Mouse (Mus musculus) neural tube, embryonic 11.5 days (tissue): ENCODE data around the gene Babam2. TPM values are rescaled to one million over a fixed set of nuclear protein-coding genes. Genes with fewer than 3 reads are reported as not detected.

ENCODE experiments used
- ATAC-seq: fragments of 200-750 bp; cut with Nextera tagmentation; 2 replicates; pipeline ENCODE4 v1.8.0; 2017; ENCODE audit warnings: moderate number of reproducible peaks, mild to moderate bottlenecking, moderate TSS enrichment, moderate library complexity; ENCODE audit not compliant: insufficient read depth, low FRiP score, low TSS enrichment
- DNase-seq: peaks from one replicate; pipeline ENCODE4 v3.0.0-alpha.2; 2015; ENCODE audit warnings: low spot score
- H3K27ac ChIP-seq: fragments of 300-500 bp; sonication (generic); 2 replicates; pipeline ENCODE4 v1.5.1; 2014; ENCODE audit warnings: low read depth, mild to moderate bottlenecking, low read length
- H3K27me3 ChIP-seq: fragments of 300-500 bp; sonication (generic); 2 replicates; pipeline ENCODE4 v1.6.1; 2014; ENCODE audit warnings: mild to moderate bottlenecking, low read length, mixed read lengths; ENCODE audit not compliant: control insufficient read depth, insufficient read depth
- H3K36me3 ChIP-seq: fragments of 300-500 bp; sonication (generic); 2 replicates; pipeline ENCODE4 v1.6.1; 2014; ENCODE audit warnings: mild to moderate bottlenecking, low read length, moderate library complexity, mixed read lengths; ENCODE audit not compliant: control insufficient read depth, insufficient read depth
- H3K4me1 ChIP-seq: fragments of 300-500 bp; sonication (generic); 2 replicates; pipeline ENCODE4 v1.6.1; 2014; ENCODE audit warnings: low read length, mixed read lengths; ENCODE audit not compliant: control insufficient read depth, insufficient read depth
- H3K4me2 ChIP-seq: fragments of 300-500 bp; sonication (generic); 2 replicates; pipeline ENCODE4 v1.6.1; 2014; ENCODE audit warnings: low read depth, mild to moderate bottlenecking, moderate library complexity
- H3K4me3 ChIP-seq: fragments of 300-500 bp; sonication (generic); 2 replicates; pipeline ENCODE4 v1.5.1; 2014; ENCODE audit warnings: low read depth, low read length
- H3K9ac ChIP-seq: fragments of 300-500 bp; sonication (generic); 2 replicates; pipeline ENCODE4 v1.6.1; 2014; ENCODE audit warnings: mild to moderate bottlenecking, low read length
- H3K9me3 ChIP-seq: fragments of 300-500 bp; sonication (generic); 2 replicates; pipeline ENCODE4 v1.6.1; 2016; ENCODE audit warnings: low read length; ENCODE audit not compliant: control insufficient read depth
- WGBS: fragments of 180-500 bp; shearing (Covaris S2); extraction: QIAGEN DNeasy Blood & Tissue Kit; methylation state at CpG from one replicate; pipeline ENCODE4 v1.1.7; 2014; 5-methylcytosine and 5-hydroxymethylcytosine counted together
- polyA plus RNA-seq: library from polyadenylated mRNA; unstranded; fragments of >200 nt; fragmentation: Nextera tagmentation; extraction: Ambion mirVana; gene quantifications from 2 replicates; pipeline ENCODE4 v1.2.1, GENCODE M21; 2014

The Babam2 gene
- polyA plus RNA-seq, 1 experiment from 2014 or later: 45.0 TPM

GRCm38 (mm10) chr5:31699397-31699796 is 1.9 kb downstream of the Babam2 start:
- Histone ChIP-seq H3K4me1 (no peaks in the 10 kb centered on the region), H3K27me3 (no peaks in the 10 kb centered on the region), H3K36me3 (no peaks in the 10 kb centered on the region), H3K9ac (no peak overlapping the region), H3K27ac (no peak overlapping the region), H3K4me2 (no peak overlapping the region), H3K9me3 (no peaks in the 10 kb centered on the region), H3K4me3 (no peak overlapping the region)
- no peak for DNase-seq
- ATAC-seq: no peak

DNA sequence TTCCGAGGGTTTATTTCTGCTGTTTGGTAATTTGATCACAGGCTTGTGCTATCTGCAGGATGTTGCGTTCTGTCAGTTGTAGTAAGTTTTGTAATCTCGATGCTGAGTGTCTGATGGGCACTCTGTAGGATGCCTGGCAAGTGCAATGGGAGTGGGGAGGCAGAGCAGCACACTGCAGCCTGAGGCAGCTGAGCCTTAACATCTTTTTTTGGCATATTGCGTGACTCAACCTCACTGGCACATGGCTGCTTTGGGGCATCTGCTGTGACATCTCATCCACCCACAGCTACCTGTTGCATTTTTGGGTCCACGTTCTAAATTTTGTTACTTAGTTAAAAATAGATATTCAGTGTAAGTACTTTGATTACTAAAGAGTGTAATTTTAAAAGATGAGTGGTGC is 7.5 kb downstream of the Babam2 start:
- Histone ChIP-seq H3K4me3 (no peak overlapping the region), H3K9me3 (no peaks in the 10 kb centered on the region), H3K27ac (no peak overlapping the region), H3K4me1 (no peaks in the 10 kb centered on the region), H3K36me3 (no peaks in the 10 kb centered on the region), H3K27me3 (no peaks in the 10 kb centered on the region), H3K4me2 (no peak overlapping the region), H3K9ac (no peak overlapping the region)
- ATAC-seq: no peak
- DNase-seq: no peak
- 98% methylated on average over 5 of the region's 5 CpGs for WGBS

DNA sequence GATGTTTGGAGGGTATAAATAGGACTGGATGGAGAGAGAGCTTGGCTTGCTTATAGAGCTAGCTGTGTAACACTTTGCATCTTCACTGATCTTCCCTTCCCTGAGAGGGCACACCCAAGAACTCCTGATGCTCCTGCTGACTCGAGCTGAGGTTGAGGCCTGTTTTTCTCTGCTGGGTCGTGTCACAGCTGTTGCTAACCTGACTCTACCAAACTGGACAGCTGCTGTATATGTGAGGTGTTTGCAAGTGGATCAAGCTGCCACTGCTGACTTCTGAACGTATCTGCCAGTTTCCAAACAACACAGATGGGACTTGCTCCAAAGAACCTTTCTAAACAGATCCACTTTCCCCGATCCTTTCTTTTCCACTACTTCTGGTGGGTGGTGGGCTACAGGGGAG is 9.3 kb downstream of the Babam2 start:
- Histone ChIP-seq H3K9ac (no peak overlapping the region), H3K4me3 (no peak overlapping the region), H3K36me3 (no peaks in the 10 kb centered on the region), H3K27ac (no peak overlapping the region), H3K9me3 (no peaks in the 10 kb centered on the region), H3K27me3 (no peaks in the 10 kb centered on the region), H3K4me2 (no peak overlapping the region), H3K4me1 (no peaks in the 10 kb centered on the region)
- ATAC-seq: no peak
- WGBS: 91% methylated on average over 4 of the region's 4 CpGs
- no peak for DNase-seq

DNA sequence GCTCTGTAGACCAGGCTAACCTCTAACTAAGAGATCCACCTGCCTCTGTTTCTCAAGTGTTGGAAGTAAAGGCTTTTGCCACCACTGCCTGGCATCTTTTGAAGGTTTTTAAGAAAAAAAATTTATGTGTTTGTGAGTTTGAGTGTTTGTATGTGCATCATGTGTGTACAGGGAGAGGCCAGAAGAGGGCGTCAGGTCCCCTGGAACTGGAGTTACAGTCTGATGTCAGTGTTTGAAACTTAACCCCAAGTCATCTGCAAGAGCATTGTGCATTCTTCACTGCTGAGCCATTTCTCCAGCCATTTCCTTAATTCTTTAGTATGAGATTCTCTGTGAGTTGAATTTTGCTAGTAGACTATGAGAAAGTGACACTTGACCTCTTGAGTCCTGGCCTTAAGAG is 11.9 kb downstream of the Babam2 start:
- ATAC-seq (no peak), DNase-seq (no peak)
- no peak overlapping the region for H3K4me3 ChIP-seq
- no peaks in the 10 kb centered on the region for H3K4me1 ChIP-seq
- H3K36me3 ChIP-seq: no peaks in the 10 kb centered on the region
- no peaks in the 10 kb centered on the region for H3K9me3 ChIP-seq
- no peaks in the 10 kb centered on the region for H3K27me3 ChIP-seq
- no peak overlapping the region for H3K27ac ChIP-seq
- H3K4me2 ChIP-seq: no peak overlapping the region
- no peak overlapping the region for H3K9ac ChIP-seq
- whole genome bisulfite sequencing: 87% methylated on average over 1 of the region's 1 CpGs

DNA sequence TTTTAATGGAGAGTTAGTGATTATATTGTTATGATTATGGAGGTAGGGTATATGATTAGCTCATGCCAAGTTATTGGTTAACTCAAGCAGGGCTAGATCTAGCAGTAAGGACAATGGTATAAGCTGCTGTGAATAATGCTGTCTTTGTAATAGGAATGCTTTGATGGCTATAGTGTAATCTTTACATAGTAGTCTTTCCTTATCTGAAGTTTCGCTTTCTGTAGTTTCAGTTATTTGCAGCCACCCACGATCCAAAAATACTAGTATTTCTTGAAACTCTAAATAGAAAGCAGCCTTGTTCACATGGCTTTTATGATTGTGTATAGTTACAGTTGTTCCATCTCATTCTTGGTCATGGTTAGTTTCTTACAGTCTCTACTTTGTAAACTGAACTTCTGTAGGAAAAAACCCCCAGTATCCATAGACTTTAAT is 15.8 kb downstream of the Babam2 start:
- DNase-seq: no peak
- Histone ChIP-seq H3K9me3 (no peaks in the 10 kb centered on the region), H3K9ac (no peak overlapping the region), H3K36me3 (no peaks in the 10 kb centered on the region), H3K27ac (no peak overlapping the region), H3K4me3 (no peak overlapping the region), H3K27me3 (no peaks in the 10 kb centered on the region), H3K4me2 (no peak overlapping the region), H3K4me1 (no peaks in the 10 kb centered on the region)
- 89% methylated on average over 2 of the region's 2 CpGs for WGBS
- ATAC-seq: no peak

DNA sequence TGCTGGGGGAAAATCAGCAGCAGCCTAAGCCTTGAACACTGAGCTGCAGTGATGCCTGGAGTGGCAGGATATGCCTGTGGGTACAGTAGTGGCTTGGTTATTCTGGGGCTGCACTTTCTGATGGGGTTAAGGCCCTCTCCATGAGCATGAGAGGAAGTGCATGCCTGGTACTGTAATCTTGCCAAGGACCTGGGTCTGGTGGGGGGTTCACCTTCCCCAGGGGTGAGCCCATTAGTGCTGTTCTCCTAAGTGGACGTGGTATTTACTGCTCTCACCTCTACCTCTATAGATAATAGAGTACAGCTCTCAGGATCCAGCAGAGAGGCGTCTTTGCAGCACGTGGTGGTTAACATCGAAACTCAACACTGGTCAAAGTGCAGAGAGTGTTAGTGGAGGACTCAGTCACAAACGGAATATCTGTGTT is 16.4 kb downstream of the Babam2 start:
- Histone ChIP-seq H3K4me2 (no peak overlapping the region), H3K9ac (no peak overlapping the region), H3K9me3 (no peaks in the 10 kb centered on the region), H3K27me3 (no peaks in the 10 kb centered on the region), H3K36me3 (no peaks in the 10 kb centered on the region), H3K4me1 (no peaks in the 10 kb centered on the region), H3K27ac (no peak overlapping the region), H3K4me3 (no peak overlapping the region)
- DNase-seq (no peak), ATAC-seq (no peak)
- 79% methylated on average over 5 of the region's 5 CpGs for WGBS

DNA sequence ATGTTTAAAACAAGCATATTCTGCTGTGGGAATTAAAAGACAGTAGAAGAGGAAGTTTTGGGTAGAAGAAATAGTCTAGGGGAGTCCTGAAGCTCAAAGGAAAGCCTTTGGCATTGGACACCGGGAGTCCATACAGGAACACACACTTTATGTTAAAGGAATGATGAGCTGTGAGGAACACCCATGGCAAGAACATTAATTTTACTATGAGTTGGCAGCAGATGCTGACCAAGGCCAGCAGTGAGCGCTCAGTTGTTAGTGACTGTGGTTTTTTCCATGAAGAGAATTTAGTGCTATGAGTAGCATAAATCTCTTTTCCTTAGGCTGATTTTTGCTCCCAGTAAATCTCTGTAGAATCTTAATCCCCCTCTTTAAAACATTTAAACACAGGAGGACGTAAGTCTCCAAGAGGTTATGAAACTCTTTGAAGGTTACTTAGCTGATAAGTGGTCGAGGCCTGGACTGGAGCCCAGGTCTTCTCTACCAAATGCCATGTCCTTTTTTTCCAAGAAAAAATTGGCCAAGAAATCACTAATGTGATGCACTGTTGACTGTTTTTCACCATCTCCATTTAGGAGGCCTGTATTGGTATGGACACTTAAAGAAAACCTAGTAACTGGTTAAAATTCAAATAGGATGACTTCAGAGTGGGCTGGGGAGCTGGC is 18.1 kb downstream of the Babam2 start:
- WGBS: 87% methylated on average over 4 of the region's 4 CpGs
- no peaks in the 10 kb centered on the region for H3K9me3 ChIP-seq

GRCm38 (mm10) chr5:31724519-31724918 is 27.0 kb downstream of the Babam2 start:
- Histone ChIP-seq H3K27me3 (no peaks in the 10 kb centered on the region), H3K9me3 (no peaks in the 10 kb centered on the region), H3K9ac (no peak overlapping the region), H3K4me2 (no peak overlapping the region), H3K4me1 (no peaks in the 10 kb centered on the region), H3K4me3 (no peak overlapping the region), H3K27ac (no peak overlapping the region), H3K36me3 (no peaks in the 10 kb centered on the region)
- ATAC-seq: no peak
- 85% methylated on average over 6 of the region's 6 CpGs for WGBS
- no peak for DNase-seq

More for the DNA sequence above, 18.1 kb downstream of the Babam2 start:
- H3K27me3 ChIP-seq: no peaks in the 10 kb centered on the region
- no peak for ATAC-seq
- H3K36me3 ChIP-seq: no peaks in the 10 kb centered on the region
- DNase-seq: no peak
- H3K4me2 ChIP-seq: no peak overlapping the region
- H3K9ac ChIP-seq: no peak overlapping the region
- H3K27ac ChIP-seq: no peak overlapping the region
- no peaks in the 10 kb centered on the region for H3K4me1 ChIP-seq
- no peak overlapping the region for H3K4me3 ChIP-seq

DNA sequence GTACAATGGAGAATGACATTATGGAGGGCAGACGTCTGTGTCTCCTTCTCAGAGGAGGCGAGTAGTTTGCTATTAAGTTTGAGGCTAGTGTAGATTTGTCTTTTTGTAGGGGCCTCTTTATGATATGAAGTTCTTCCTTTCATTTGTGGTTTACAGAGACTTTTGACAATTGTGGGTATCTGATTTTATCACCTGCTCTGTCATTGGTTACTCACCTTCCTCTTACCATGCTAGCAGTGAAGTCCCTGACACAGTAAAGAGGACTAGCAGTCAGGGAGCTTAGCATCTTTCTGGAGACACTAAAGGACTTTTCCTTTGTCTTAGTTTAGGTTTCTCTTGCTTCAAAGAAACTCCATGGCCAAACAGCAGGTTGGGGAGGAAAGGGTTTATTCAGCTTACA is 28.4 kb downstream of the Babam2 start:
- ATAC-seq: no peak

More for the DNA sequence above, 28.4 kb downstream of the Babam2 start:
- no peak overlapping the region for H3K9ac ChIP-seq
- no peak overlapping the region for H3K27ac ChIP-seq
- DNase-seq: no peak
- no peak overlapping the region for H3K4me2 ChIP-seq
- no peaks in the 10 kb centered on the region for H3K27me3 ChIP-seq
- no peak overlapping the region for H3K4me3 ChIP-seq
- no peaks in the 10 kb centered on the region for H3K36me3 ChIP-seq
- H3K4me1 ChIP-seq: no peaks in the 10 kb centered on the region
- H3K9me3 ChIP-seq: no peaks in the 10 kb centered on the region
- 82% methylated on average over 2 of the region's 2 CpGs for WGBS
